8 mouse cellular contexts compared by ENCODE assay signal in genomic region chr19:61224678-61225525, GRCm38 (mm10). TPM values are rescaled to one million over a fixed set of nuclear protein-coding genes. Genes with fewer than 3 reads are reported as not detected.
A peak's percentile ranks its signal among the peaks of the same experiment; 100 is the strongest.
DNase-seq lines count a peak whose midpoint lies in the region; ATAC-seq and TF ChIP-seq lines count a peak whose summit lies in the region.

No protein-coding gene starts in this region.

- TF ChIP-seq CTCF in ES-Bruce4 (IDR thresholded peaks at IDR 0.05; ENCODE audit: low read depth, low read length): no peak

- TF ChIP-seq POLR2A in ES-Bruce4 (IDR thresholded peaks at IDR 0.05; ENCODE audit: insufficient read depth, low read length): no peak

- peak; percentile 24 for ATAC-seq in neural tube, embryonic 13.5 days (ENCODE audit: low read depth)

- intact Hi-C loops in heart, postnatal 25 days (cut with DNase I): no loop called here

- H3K4me2 ChIP-seq in neural tube, embryonic 13.5 days: peak overlapping the region; percentile 63

- peaks cover 26% of the 10 kb centered on the region for H3K4me1 ChIP-seq in heart, embryonic 10.5 days
- no peaks in the 10 kb centered on the region for H3K4me1 ChIP-seq in ES-Bruce4 (ENCODE audit: control insufficient read depth, insufficient read depth, low read length)
- H3K4me1 ChIP-seq in hindbrain, embryonic 10.5 days (replicated peaks): peaks cover 28% of the 10 kb centered on the region
- peaks cover 30% of the 10 kb centered on the region for H3K4me1 ChIP-seq in limb, embryonic 10.5 days
- H3K4me1 ChIP-seq in neural tube, embryonic 13.5 days (replicated peaks): 0 out of 2 replicates have a peak, but pooled peaks cover 4% of the 10 kb centered on the region

- H3K27ac ChIP-seq in heart, embryonic 10.5 days: peak overlapping the region; percentile 94
- peak overlapping the region; percentile 23; the same call in 1 of the 2 replicates for H3K27ac ChIP-seq in ES-Bruce4 (ENCODE audit: insufficient read depth, low read length)
- H3K27ac ChIP-seq in hindbrain, embryonic 10.5 days: peak overlapping the region; percentile 91
- H3K27ac ChIP-seq in limb, embryonic 10.5 days: peak overlapping the region; percentile 88
- H3K27ac ChIP-seq in neural tube, embryonic 13.5 days (replicated peaks): peak overlapping the region; percentile 59

- H3K4me3 ChIP-seq in heart, embryonic 10.5 days: peak overlapping the region; percentile 79
- peak overlapping the region; percentile 76 for H3K4me3 ChIP-seq in ES-Bruce4 (ENCODE audit: low read depth, low read length)
- peak overlapping the region; percentile 70 for H3K4me3 ChIP-seq in hindbrain, embryonic 10.5 days
- peak overlapping the region; percentile 69 for H3K4me3 ChIP-seq in limb, embryonic 10.5 days
- peak overlapping the region; percentile 57 for H3K4me3 ChIP-seq in neural tube, embryonic 13.5 days

- peak overlapping the region; percentile 48 for H3K9ac ChIP-seq in ES-Bruce4 (ENCODE audit: low read depth, poor library complexity, severe bottlenecking)
- peak overlapping the region; percentile 55 for H3K9ac ChIP-seq in neural tube, embryonic 13.5 days

- WGBS in heart, embryonic 10.5 days: 31% methylated on average over 52 of the region's 53 CpGs
- 34% methylated on average over 51 of the region's 53 CpGs for WGBS in hindbrain, embryonic 10.5 days
- 28% methylated on average over 52 of the region's 53 CpGs for WGBS in limb, embryonic 10.5 days
- 33% methylated on average over 53 of the region's 53 CpGs for WGBS in neural tube, embryonic 13.5 days

- 0 out of 2 replicates have a peak, but pooled peaks cover 6% of the 10 kb centered on the region for H3K36me3 ChIP-seq in heart, embryonic 10.5 days
- H3K36me3 ChIP-seq in ES-Bruce4 (ENCODE audit: control insufficient read depth, insufficient read depth, low read length, poor library complexity, severe bottlenecking): no peaks in the 10 kb centered on the region
- H3K36me3 ChIP-seq in hindbrain, embryonic 10.5 days: no peaks in the 10 kb centered on the region
- H3K36me3 ChIP-seq in limb, embryonic 10.5 days: no peaks in the 10 kb centered on the region
- no peaks in the 10 kb centered on the region for H3K36me3 ChIP-seq in neural tube, embryonic 13.5 days

- peaks cover 8% of the 10 kb centered on the region; the same call in 1 of the 2 replicates for H3K9me3 ChIP-seq in heart, embryonic 10.5 days
- H3K9me3 ChIP-seq in ES-Bruce4 (replicated peaks; ENCODE audit: control insufficient read depth, insufficient read depth, low read length, poor library complexity, severe bottlenecking): no peaks in the 10 kb centered on the region
- H3K9me3 ChIP-seq in hindbrain, embryonic 10.5 days: peaks cover 20% of the 10 kb centered on the region
- H3K9me3 ChIP-seq in limb, embryonic 10.5 days (replicated peaks): 0 out of 2 replicates have a peak, but pooled peaks cover 2% of the 10 kb centered on the region
- H3K9me3 ChIP-seq in neural tube, embryonic 13.5 days: no peaks in the 10 kb centered on the region

- H3K27me3 ChIP-seq in heart, embryonic 10.5 days (ENCODE audit: insufficient read depth, poor library complexity, severe bottlenecking): no peaks in the 10 kb centered on the region
- H3K27me3 ChIP-seq in ES-Bruce4 (ENCODE audit: control insufficient read depth, insufficient read depth, low read length, poor library complexity, severe bottlenecking): no peaks in the 10 kb centered on the region
- H3K27me3 ChIP-seq in hindbrain, embryonic 10.5 days (ENCODE audit: insufficient read depth, poor library complexity, severe bottlenecking): peaks cover 12% of the 10 kb centered on the region; the same call in 1 of the 2 replicates
- no peaks in the 10 kb centered on the region for H3K27me3 ChIP-seq in limb, embryonic 10.5 days (ENCODE audit: low read depth, poor library complexity, severe bottlenecking)
- H3K27me3 ChIP-seq in neural tube, embryonic 13.5 days: no peaks in the 10 kb centered on the region

- no peak for TF ChIP-seq EP300 in ES-Bruce4 (IDR thresholded peaks at IDR 0.05; ENCODE audit: insufficient read depth, low read depth, low read length)

- DNase-seq in heart, embryonic 10.5 days (ENCODE audit: low spot score): no peak
- DNase-seq in heart, postnatal 25 days (ENCODE audit: low spot score): no peak
- peak; percentile 19 to 45 for DNase-seq in cerebellum, postnatal 14 days
- no peak for DNase-seq in hindbrain, embryonic 10.5 days (ENCODE audit: low spot score)
- peak; percentile 35 for DNase-seq in limb, embryonic 10.5 days (ENCODE audit: low spot score)
- DNase-seq in Muller cell, postnatal 12 days (ENCODE audit: inconsistent ontology term): no peak

RNA-seq across cellular contexts. Expression of gene Csf2ra, which starts 3.3 kb away (rescaled TPM):
- 27.9 and 28.1 TPM in 2 replicates for polyA plus RNA-seq in heart, embryonic 10.5 days (2016; fragmentation: Nextera tagmentation; extraction: Ambion mirVana)
- total RNA-seq in heart, postnatal 25 days (2021): 1 to 10 TPM; 7.6 to 8.1 TPM
- 16.6 and 18.3 TPM in 2 replicates for polyA plus RNA-seq in ES-Bruce4 (2011; ENCODE audit: insufficient read depth, insufficient read length, low read depth, missing spikeins)
- polyA plus RNA-seq in hindbrain, embryonic 10.5 days (2016; fragmentation: Nextera tagmentation; extraction: Ambion mirVana): 17.7 and 21.4 TPM in 2 replicates
- 10.6 and 20.2 TPM in 2 replicates for polyA plus RNA-seq in limb, embryonic 10.5 days (2016; fragmentation: Nextera tagmentation; extraction: Ambion mirVana)
- 62.1 and 62.4 TPM in 2 replicates for polyA plus RNA-seq in neural tube, embryonic 13.5 days (2015; fragmentation: Nextera tagmentation; extraction: Ambion mirVana)

RNA-seq across cellular contexts. Expression of gene Gm6020, which starts 41.2 kb away (rescaled TPM):
- not detected in 2 replicates for polyA plus RNA-seq in heart, embryonic 10.5 days (2016; fragmentation: Nextera tagmentation; extraction: Ambion mirVana)
- total RNA-seq in heart, postnatal 25 days (2021): not detected
- not detected in 2 replicates for polyA plus RNA-seq in ES-Bruce4 (2011; ENCODE audit: insufficient read depth, insufficient read length, low read depth, missing spikeins)
- not detected in 2 replicates for polyA plus RNA-seq in hindbrain, embryonic 10.5 days (2016; fragmentation: Nextera tagmentation; extraction: Ambion mirVana)
- not detected in 2 replicates for polyA plus RNA-seq in limb, embryonic 10.5 days (2016; fragmentation: Nextera tagmentation; extraction: Ambion mirVana)
- not detected in 2 replicates for polyA plus RNA-seq in neural tube, embryonic 13.5 days (2015; fragmentation: Nextera tagmentation; extraction: Ambion mirVana)

RNA-seq across cellular contexts. Expression of gene Gm7102, which starts 48.8 kb away (rescaled TPM):
- polyA plus RNA-seq in heart, embryonic 10.5 days (2016; fragmentation: Nextera tagmentation; extraction: Ambion mirVana): 0.09 and 0.10 TPM in 2 replicates
- total RNA-seq in heart, postnatal 25 days (2021): under 1 TPM in 1 of 2 experiments, not detected in 1; 0.16 TPM
- not detected in 2 replicates for polyA plus RNA-seq in ES-Bruce4 (2011; ENCODE audit: insufficient read depth, insufficient read length, low read depth, missing spikeins)
- not detected in 2 replicates for polyA plus RNA-seq in hindbrain, embryonic 10.5 days (2016; fragmentation: Nextera tagmentation; extraction: Ambion mirVana)
- polyA plus RNA-seq in limb, embryonic 10.5 days (2016; fragmentation: Nextera tagmentation; extraction: Ambion mirVana): 0.13 and 0.14 TPM in 2 replicates
- polyA plus RNA-seq in neural tube, embryonic 13.5 days (2015; fragmentation: Nextera tagmentation; extraction: Ambion mirVana): 0.13 TPM in 1 of 2 replicates, not detected in the other

Comparison
In these comparisons a context has a peak if more than half of its experiments do, and no peak if none do; other contexts are left out.
1. DNase-seq: peak in cerebellum, postnatal 14 days (2 of 2) and limb, embryonic 10.5 days (single experiment); none in heart, embryonic 10.5 days (single experiment), heart, postnatal 25 days (single experiment), hindbrain, embryonic 10.5 days (single experiment) and Muller cell, postnatal 12 days (single experiment).
2. H3K27ac ChIP-seq: peak in every context shown above with its lines; median percentile 94 in heart, embryonic 10.5 days; 91 in hindbrain, embryonic 10.5 days; 88 in limb, embryonic 10.5 days; 59 in neural tube, embryonic 13.5 days; 23 in ES-Bruce4.
3. Peak in every context shown above with its lines, with median percentiles within 50 percentile points of each other: H3K4me3 ChIP-seq.